Mouse (Mus musculus) bone marrow, adult 2 months (tissue): ENCODE results near the gene Lsm5.

ENCODE experiments used
- CTCF ChIP-seq: fragments of 200-500 bp; IDR thresholded peaks from 2 replicates; pipeline ENCODE4 v1.5.1; 2011; ENCODE audit warnings: low read length, control low read depth; ENCODE audit not compliant: control insufficient read depth, insufficient read depth
- POLR2A ChIP-seq: fragments of 200-500 bp; IDR thresholded peaks from 2 replicates; pipeline ENCODE4 v1.6.1; 2011; ENCODE audit warnings: low read depth, mild to moderate bottlenecking, control low read depth, low read length, borderline replicate concordance; ENCODE audit not compliant: control insufficient read depth

DNA sequence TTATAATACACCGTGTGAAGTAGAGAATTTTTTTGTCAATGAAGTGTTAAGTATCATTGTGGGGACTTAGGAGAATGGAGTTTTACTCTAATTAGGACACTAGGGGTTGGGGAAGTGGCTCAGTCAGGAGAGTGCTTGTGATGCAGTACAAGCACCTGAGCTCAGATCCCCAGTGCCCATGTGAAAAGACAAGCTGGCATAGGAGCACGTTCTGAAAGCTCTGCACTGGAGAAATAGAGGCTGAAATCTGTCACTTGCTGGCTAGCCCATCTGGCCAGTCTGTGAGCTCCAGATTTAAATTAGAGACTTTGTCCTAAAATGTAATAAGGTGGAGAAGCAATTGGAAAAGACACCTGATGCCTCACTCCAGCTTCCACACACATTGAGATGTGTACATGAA, 28.0 kb upstream of the Lsm5 start:
- TF ChIP-seq CTCF (no peak), POLR2A (no peak)
